Mouse (Mus musculus) liver, embryonic 15.5 days (tissue): ENCODE data around the gene Nat14. TPM values are rescaled to one million over a fixed set of nuclear protein-coding genes. Genes with fewer than 3 reads are reported as not detected.

Source experiments
- ATAC-seq: fragments of 200-750 bp; cut with Nextera tagmentation; 2 replicates; pipeline ENCODE4 v1.8.0; 2017; ENCODE audit warnings: moderate number of reproducible peaks, mild to moderate bottlenecking, moderate library complexity; ENCODE audit not compliant: insufficient read depth
- H3K27ac ChIP-seq: fragments of 300-500 bp; sonication (generic); replicated peaks from 2 replicates; pipeline ENCODE4 v1.5.1; 2015; ENCODE audit warnings: mild to moderate bottlenecking, inconsistent platforms
- H3K27me3 ChIP-seq: fragments of 300-500 bp; sonication (generic); 2 replicates; pipeline ENCODE4 v1.6.1; 2015; ENCODE audit warnings: mild to moderate bottlenecking, inconsistent platforms
- H3K36me3 ChIP-seq: fragments of 300-500 bp; sonication (generic); replicated peaks from 2 replicates; pipeline ENCODE4 v1.6.1; 2015; ENCODE audit warnings: moderate library complexity, mild to moderate bottlenecking, inconsistent platforms
- H3K4me1 ChIP-seq: fragments of 300-500 bp; sonication (generic); replicated peaks from 2 replicates; pipeline ENCODE4 v1.6.1; 2015; ENCODE audit warnings: inconsistent platforms
- H3K4me2 ChIP-seq: fragments of 300-500 bp; sonication (generic); 2 replicates; pipeline ENCODE4 v1.6.1; 2015; ENCODE audit warnings: moderate library complexity, mild to moderate bottlenecking, inconsistent platforms
- H3K4me3 ChIP-seq: fragments of 300-500 bp; sonication (generic); replicated peaks from 2 replicates; pipeline ENCODE4 v1.5.1; 2015; ENCODE audit warnings: mild to moderate bottlenecking, inconsistent platforms
- H3K9ac ChIP-seq: fragments of 300-500 bp; sonication (generic); 2 replicates; pipeline ENCODE4 v1.6.1; 2015; ENCODE audit warnings: moderate library complexity, mild to moderate bottlenecking, inconsistent platforms
- H3K9me3 ChIP-seq: fragments of 300-500 bp; sonication (generic); replicated peaks from 2 replicates; pipeline ENCODE4 v1.6.1; 2016; ENCODE audit warnings: inconsistent platforms
- WGBS: fragments of 180-500 bp; shearing (Covaris S2); methylation state at CpG from one replicate; pipeline ENCODE4 v1.1.7; 2015; ENCODE audit warnings: mixed read lengths; ENCODE audit not compliant: insufficient replicate concordance; 5-methylcytosine and 5-hydroxymethylcytosine counted together
- polyA plus RNA-seq: library from polyadenylated mRNA; unstranded; fragments of >200 nt; fragmentation: Nextera tagmentation; extraction: Ambion mirVana; gene quantifications from 2 replicates; pipeline ENCODE4 v1.2.1, GENCODE M21; 2015

Gene Nat14
- polyA plus RNA-seq, 1 experiment from 2014 or later = 0.23 TPM

GRCm38 (mm10) chr7:4928323-4928722, 6.5 kb downstream of the Nat14 start:
- Histone ChIP-seq H3K4me1 (peaks cover 7% of the 10 kb centered on the region; the same call in 1 of the 2 replicates), H3K27me3 (peaks cover 41% of the 10 kb centered on the region), H3K9ac (no peak overlapping the region), H3K4me2 (no peak overlapping the region), H3K36me3 (no peaks in the 10 kb centered on the region), H3K27ac (no peak overlapping the region), H3K9me3 (no peaks in the 10 kb centered on the region), H3K4me3 (no peak overlapping the region)
- ATAC-seq = no peak
- WGBS = 68% methylated on average over 17 of the region's 17 CpGs

GRCm38 (mm10) chr7:4933103-4933502, 11.3 kb downstream of the Nat14 start:
- no peak for ATAC-seq
- Histone ChIP-seq H3K9me3 (no peaks in the 10 kb centered on the region), H3K36me3 (no peaks in the 10 kb centered on the region), H3K4me3 (no peak overlapping the region), H3K27me3 (no peaks in the 10 kb centered on the region), H3K4me1 (no peaks in the 10 kb centered on the region), H3K4me2 (no peak overlapping the region), H3K9ac (no peak overlapping the region), H3K27ac (no peak overlapping the region)
- WGBS = 65% methylated on average over 12 of the region's 12 CpGs

GRCm38 (mm10) chr7:4934160-4934914, 12.5 kb downstream of the Nat14 start:
- ATAC-seq = no peak
- Histone ChIP-seq H3K4me2 (no peak overlapping the region), H3K27ac (no peak overlapping the region), H3K9ac (no peak overlapping the region), H3K4me1 (no peaks in the 10 kb centered on the region), H3K27me3 (no peaks in the 10 kb centered on the region), H3K4me3 (no peak overlapping the region), H3K9me3 (no peaks in the 10 kb centered on the region), H3K36me3 (no peaks in the 10 kb centered on the region)
- WGBS = 49% methylated on average over 4 of the region's 4 CpGs

GRCm38 (mm10) chr7:4936832-4937231, 15.0 kb downstream of the Nat14 start:
- Histone ChIP-seq H3K4me1 (no peaks in the 10 kb centered on the region), H3K27ac (no peak overlapping the region), H3K9me3 (no peaks in the 10 kb centered on the region), H3K9ac (no peak overlapping the region), H3K27me3 (peaks cover 2% of the 10 kb centered on the region; the same call in 1 of the 2 replicates), H3K36me3 (no peaks in the 10 kb centered on the region), H3K4me3 (no peak overlapping the region), H3K4me2 (no peak overlapping the region)
- 59% methylated on average over 10 of the region's 10 CpGs for WGBS
- no peak for ATAC-seq

GRCm38 (mm10) chr7:4937392-4937791, 15.6 kb downstream of the Nat14 start:
- ATAC-seq = no peak

GRCm38 (mm10) chr7:4938456-4938855, 16.6 kb downstream of the Nat14 start:
- Histone ChIP-seq H3K9ac (no peak overlapping the region), H3K27me3 (peaks cover 4% of the 10 kb centered on the region; the same call in 1 of the 2 replicates), H3K4me2 (no peak overlapping the region), H3K27ac (no peak overlapping the region), H3K4me3 (no peak overlapping the region), H3K36me3 (no peaks in the 10 kb centered on the region), H3K9me3 (no peaks in the 10 kb centered on the region), H3K4me1 (peaks cover 2% of the 10 kb centered on the region; the same call in 1 of the 2 replicates)
- no peak for ATAC-seq
- 29% methylated on average over 2 of the region's 2 CpGs for WGBS

More at GRCm38 (mm10) chr7:4937392-4937791, 15.6 kb downstream of the Nat14 start:
- Histone ChIP-seq H3K27me3 (peaks cover 4% of the 10 kb centered on the region; the same call in 1 of the 2 replicates), H3K4me3 (no peak overlapping the region), H3K9me3 (no peaks in the 10 kb centered on the region), H3K27ac (no peak overlapping the region), H3K4me1 (no peaks in the 10 kb centered on the region), H3K9ac (no peak overlapping the region), H3K36me3 (no peaks in the 10 kb centered on the region), H3K4me2 (no peak overlapping the region)
- WGBS = 57% methylated on average over 11 of the region's 11 CpGs

- WGBS = 8% methylated on average over 9 of the region's 9 CpGs
- ATAC-seq = 0 out of 2 replicates have a peak, but pooled peaks have one; percentile 27
Measured at GRCm38 (mm10) chr7:4940068-4940479, 18.2 kb downstream of the Nat14 start.

GRCm38 (mm10) chr7:4942673-4943072, 20.8 kb downstream of the Nat14 start:
- no peak overlapping the region for H3K27ac ChIP-seq
- no peak overlapping the region for H3K4me2 ChIP-seq
- no peak overlapping the region for H3K4me3 ChIP-seq
- no peaks in the 10 kb centered on the region for H3K9me3 ChIP-seq
- 27% methylated on average over 5 of the region's 5 CpGs for WGBS
- ATAC-seq = no peak
- H3K36me3 ChIP-seq = no peaks in the 10 kb centered on the region
- H3K27me3 ChIP-seq = peaks cover 4% of the 10 kb centered on the region; the same call in 1 of the 2 replicates
- H3K9ac ChIP-seq = no peak overlapping the region
- H3K4me1 ChIP-seq = peaks cover 4% of the 10 kb centered on the region; the same call in 1 of the 2 replicates

More at GRCm38 (mm10) chr7:4940068-4940479, 18.2 kb downstream of the Nat14 start:
- H3K27me3 ChIP-seq = peaks cover 4% of the 10 kb centered on the region; the same call in 1 of the 2 replicates
- H3K9me3 ChIP-seq = no peaks in the 10 kb centered on the region
- H3K9ac ChIP-seq = no peak overlapping the region
- peaks cover 4% of the 10 kb centered on the region; the same call in 1 of the 2 replicates for H3K4me1 ChIP-seq
- H3K4me3 ChIP-seq = no peak overlapping the region
- H3K36me3 ChIP-seq = no peaks in the 10 kb centered on the region
- H3K27ac ChIP-seq = no peak overlapping the region
- no peak overlapping the region for H3K4me2 ChIP-seq

- Histone ChIP-seq H3K27ac (no peak overlapping the region), H3K4me3 (peak overlapping the region; percentile 32), H3K4me1 (peaks cover 4% of the 10 kb centered on the region; the same call in 1 of the 2 replicates), H3K36me3 (no peaks in the 10 kb centered on the region), H3K27me3 (peaks cover 4% of the 10 kb centered on the region; the same call in 1 of the 2 replicates), H3K9me3 (no peaks in the 10 kb centered on the region), H3K4me2 (peak overlapping the region; percentile 59), H3K9ac (no peak overlapping the region)
- WGBS = 9% methylated on average over 15 of the region's 15 CpGs
- ATAC-seq = peak; percentile 72
Measured at GRCm38 (mm10) chr7:4943223-4943815, 21.5 kb downstream of the Nat14 start.

- Histone ChIP-seq H3K27me3 (no peaks in the 10 kb centered on the region), H3K9ac (no peak overlapping the region), H3K27ac (no peak overlapping the region), H3K4me2 (no peak overlapping the region), H3K4me1 (peaks cover 9% of the 10 kb centered on the region), H3K9me3 (no peaks in the 10 kb centered on the region), H3K4me3 (no peak overlapping the region), H3K36me3 (no peaks in the 10 kb centered on the region)
- ATAC-seq = no peak
- 33% methylated on average over 2 of the region's 2 CpGs for WGBS
Measured at GRCm38 (mm10) chr7:4947855-4948254, 26.0 kb downstream of the Nat14 start.

GRCm38 (mm10) chr7:4948386-4948785, 26.6 kb downstream of the Nat14 start:
- H3K4me2 ChIP-seq = no peak overlapping the region
- peaks cover 7% of the 10 kb centered on the region for H3K4me1 ChIP-seq
- H3K27me3 ChIP-seq = no peaks in the 10 kb centered on the region
- no peaks in the 10 kb centered on the region for H3K36me3 ChIP-seq
- no peak overlapping the region for H3K9ac ChIP-seq
- H3K27ac ChIP-seq = no peak overlapping the region
- H3K9me3 ChIP-seq = no peaks in the 10 kb centered on the region
- ATAC-seq = no peak
- no peak overlapping the region for H3K4me3 ChIP-seq
- 35% methylated on average over 6 of the region's 6 CpGs for WGBS
